Mouse (Mus musculus): ENCODE measurements at regions not wholly inside any gene's neighbourhood (a gene's known extent, or its start where the extent isn't known, plus 50 kb on each side); places are given as distances from the start of the nearest gene placed in this dataset.
"Not testable (repeated sequence)": the region's sequence is repeated elsewhere in the genome, so short reads cannot be mapped to it uniquely, and the experiment has no call there.

- Histone ChIP-seq H3K27ac (ENCODE audit: poor library complexity, severe bottlenecking) (no peak overlapping the region), H3K4me2 (no peak overlapping the region), H3K36me3 (no peaks in the 10 kb centered on the region), H3K9me3 (replicated peaks) (peaks cover 6% of the 10 kb centered on the region), H3K4me3 (no peak overlapping the region), H3K9ac (no peak overlapping the region), H3K27me3 (replicated peaks) (peaks cover 67% of the 10 kb centered on the region), H3K4me1 (replicated peaks) (no peaks in the 10 kb centered on the region)
- 3% methylated on average over 1 of the region's 1 CpGs for WGBS
- no peak for ATAC-seq (ENCODE audit: insufficient number of reproducible peaks, low FRiP score)
These were observed 132.8 kb upstream of the Adamts18 start for GRCm38 (mm10) chr8:113981339-113981738.

- Histone ChIP-seq H3K9ac (no peak overlapping the region), H3K27ac (ENCODE audit: poor library complexity, severe bottlenecking) (no peak overlapping the region), H3K36me3 (no peaks in the 10 kb centered on the region), H3K4me3 (no peak overlapping the region), H3K27me3 (replicated peaks) (peaks cover 56% of the 10 kb centered on the region), H3K4me2 (no peak overlapping the region), H3K9me3 (replicated peaks) (peaks cover 4% of the 10 kb centered on the region), H3K4me1 (replicated peaks) (no peaks in the 10 kb centered on the region)
- no peak for ATAC-seq (ENCODE audit: insufficient number of reproducible peaks, low FRiP score)
- 6% methylated on average over 10 of the region's 10 CpGs for WGBS
These were observed 136.3 kb upstream of the Adamts18 start for GRCm38 (mm10) chr8:113984845-113985244.

GRCm38 (mm10) chr8:113985471-113985870, 136.9 kb upstream of the Adamts18 start:
- Histone ChIP-seq H3K4me3 (no peak overlapping the region), H3K9me3 (replicated peaks) (no peaks in the 10 kb centered on the region), H3K9ac (no peak overlapping the region), H3K4me2 (no peak overlapping the region), H3K27me3 (replicated peaks) (peaks cover 53% of the 10 kb centered on the region), H3K36me3 (no peaks in the 10 kb centered on the region), H3K4me1 (replicated peaks) (no peaks in the 10 kb centered on the region), H3K27ac (ENCODE audit: poor library complexity, severe bottlenecking) (no peak overlapping the region)
- WGBS, result 50% methylated on average over 11 of the region's 11 CpGs
- no peak for ATAC-seq (ENCODE audit: insufficient number of reproducible peaks, low FRiP score)

GRCm38 (mm10) chr8:113985948-113986347, 137.4 kb upstream of the Adamts18 start:
- no peak overlapping the region for H3K4me2 ChIP-seq
- no peaks in the 10 kb centered on the region for H3K9me3 ChIP-seq (replicated peaks)
- no peaks in the 10 kb centered on the region for H3K36me3 ChIP-seq
- H3K9ac ChIP-seq, result no peak overlapping the region
- no peaks in the 10 kb centered on the region for H3K4me1 ChIP-seq (replicated peaks)
- no peak overlapping the region for H3K27ac ChIP-seq (ENCODE audit: poor library complexity, severe bottlenecking)
- 54% methylated on average over 7 of the region's 7 CpGs for WGBS
- ATAC-seq (ENCODE audit: insufficient number of reproducible peaks, low FRiP score), result no peak
- H3K4me3 ChIP-seq, result no peak overlapping the region
- peaks cover 55% of the 10 kb centered on the region for H3K27me3 ChIP-seq (replicated peaks)

- Histone ChIP-seq H3K36me3 (no peaks in the 10 kb centered on the region), H3K27me3 (replicated peaks) (peaks cover 15% of the 10 kb centered on the region; the same call in 1 of the 2 replicates), H3K4me2 (no peak overlapping the region), H3K27ac (ENCODE audit: poor library complexity, severe bottlenecking) (no peak overlapping the region), H3K4me1 (replicated peaks) (no peaks in the 10 kb centered on the region), H3K9me3 (replicated peaks) (no peaks in the 10 kb centered on the region), H3K9ac (no peak overlapping the region), H3K4me3 (no peak overlapping the region)
- ATAC-seq (ENCODE audit: insufficient number of reproducible peaks, low FRiP score), result no peak
- 86% methylated on average over 9 of the region's 9 CpGs for WGBS
These were observed 142.2 kb upstream of the Adamts18 start for GRCm38 (mm10) chr8:113990718-113991117.

- Histone ChIP-seq H3K4me2 (no peak overlapping the region), H3K4me3 (no peak overlapping the region), H3K27ac (ENCODE audit: poor library complexity, severe bottlenecking) (no peak overlapping the region), H3K27me3 (replicated peaks) (no peaks in the 10 kb centered on the region), H3K9ac (no peak overlapping the region), H3K9me3 (replicated peaks) (no peaks in the 10 kb centered on the region), H3K36me3 (no peaks in the 10 kb centered on the region), H3K4me1 (replicated peaks) (0 out of 2 replicates have a peak, but pooled peaks cover 3% of the 10 kb centered on the region)
- 51% methylated on average over 6 of the region's 6 CpGs for WGBS
- no peak for ATAC-seq (ENCODE audit: insufficient number of reproducible peaks, low FRiP score)
These were observed 134.5 kb upstream of the Nudt7 start for GRCm38 (mm10) chr8:113998881-113999280.

- H3K27ac ChIP-seq (ENCODE audit: poor library complexity, severe bottlenecking), result no peak overlapping the region
- no peaks in the 10 kb centered on the region for H3K36me3 ChIP-seq
- 0 out of 2 replicates have a peak, but pooled peaks cover 3% of the 10 kb centered on the region for H3K4me1 ChIP-seq (replicated peaks)
- no peak for ATAC-seq (ENCODE audit: insufficient number of reproducible peaks, low FRiP score)
- H3K4me2 ChIP-seq, result no peak overlapping the region
- no peak overlapping the region for H3K9ac ChIP-seq
- H3K9me3 ChIP-seq (replicated peaks), result no peaks in the 10 kb centered on the region
- no peak overlapping the region for H3K4me3 ChIP-seq
- no peaks in the 10 kb centered on the region for H3K27me3 ChIP-seq (replicated peaks)
- 83% methylated on average over 2 of the region's 2 CpGs for WGBS
These were observed 131.7 kb upstream of the Nudt7 start for GRCm38 (mm10) chr8:114001674-114002073.

GRCm38 (mm10) chr8:114004436-114004835, 128.9 kb upstream of the Nudt7 start:
- WGBS, result 71% methylated on average over 7 of the region's 7 CpGs
- Histone ChIP-seq H3K4me1 (replicated peaks) (0 out of 2 replicates have a peak, but pooled peaks cover 3% of the 10 kb centered on the region), H3K27me3 (replicated peaks) (0 out of 2 replicates have a peak, but pooled peaks cover 5% of the 10 kb centered on the region), H3K4me3 (no peak overlapping the region), H3K4me2 (no peak overlapping the region), H3K27ac (ENCODE audit: poor library complexity, severe bottlenecking) (no peak overlapping the region), H3K9me3 (replicated peaks) (no peaks in the 10 kb centered on the region), H3K9ac (no peak overlapping the region), H3K36me3 (no peaks in the 10 kb centered on the region)
- no peak for ATAC-seq (ENCODE audit: insufficient number of reproducible peaks, low FRiP score)

- Histone ChIP-seq H3K4me3 (no peak overlapping the region), H3K4me2 (no peak overlapping the region), H3K36me3 (no peaks in the 10 kb centered on the region), H3K9me3 (replicated peaks) (no peaks in the 10 kb centered on the region), H3K4me1 (replicated peaks) (no peaks in the 10 kb centered on the region), H3K9ac (no peak overlapping the region), H3K27ac (ENCODE audit: poor library complexity, severe bottlenecking) (no peak overlapping the region), H3K27me3 (replicated peaks) (0 out of 2 replicates have a peak, but pooled peaks cover 5% of the 10 kb centered on the region)
- no peak for ATAC-seq (ENCODE audit: insufficient number of reproducible peaks, low FRiP score)
- 80% methylated on average over 5 of the region's 5 CpGs for WGBS
These were observed 126.8 kb upstream of the Nudt7 start for GRCm38 (mm10) chr8:114006587-114006986.

GRCm38 (mm10) chr8:114007103-114007502, 126.3 kb upstream of the Nudt7 start:
- Histone ChIP-seq H3K36me3 (no peaks in the 10 kb centered on the region), H3K9me3 (replicated peaks) (no peaks in the 10 kb centered on the region), H3K27ac (ENCODE audit: poor library complexity, severe bottlenecking) (no peak overlapping the region), H3K4me2 (no peak overlapping the region), H3K27me3 (replicated peaks) (0 out of 2 replicates have a peak, but pooled peaks cover 5% of the 10 kb centered on the region), H3K9ac (no peak overlapping the region), H3K4me3 (no peak overlapping the region), H3K4me1 (replicated peaks) (no peaks in the 10 kb centered on the region)
- 77% methylated on average over 10 of the region's 10 CpGs for WGBS
- no peak for ATAC-seq (ENCODE audit: insufficient number of reproducible peaks, low FRiP score)

- H3K27me3 ChIP-seq (replicated peaks), result peaks cover 15% of the 10 kb centered on the region; the same call in 1 of the 2 replicates
- H3K4me3 ChIP-seq, result no peak overlapping the region
- H3K27ac ChIP-seq (ENCODE audit: poor library complexity, severe bottlenecking), result peak overlapping the region; percentile 75
- peak overlapping the region; percentile 17; the same call in 1 of the 2 replicates for H3K4me2 ChIP-seq
- H3K4me1 ChIP-seq (replicated peaks), result peaks cover 24% of the 10 kb centered on the region
- no peaks in the 10 kb centered on the region for H3K36me3 ChIP-seq
- 11% methylated on average over 5 of the region's 5 CpGs for WGBS
- ATAC-seq (ENCODE audit: insufficient number of reproducible peaks, low FRiP score), result peak; percentile 92
- H3K9ac ChIP-seq, result no peak overlapping the region
- H3K9me3 ChIP-seq (replicated peaks), result no peaks in the 10 kb centered on the region
These were observed 115.0 kb upstream of the Nudt7 start for GRCm38 (mm10) chr8:114018364-114018763.

GRCm38 (mm10) chr8:114030141-114030540, 103.2 kb upstream of the Nudt7 start:
- WGBS, result 91% methylated on average over 9 of the region's 9 CpGs
- ATAC-seq (ENCODE audit: insufficient number of reproducible peaks, low FRiP score); H3K36me3 ChIP-seq; H3K9ac ChIP-seq; H3K4me1 ChIP-seq (replicated peaks); H3K9me3 ChIP-seq (replicated peaks); H3K4me3 ChIP-seq; H3K4me2 ChIP-seq; H3K27me3 ChIP-seq (replicated peaks); H3K27ac ChIP-seq (ENCODE audit: poor library complexity, severe bottlenecking): not testable (repeated sequence)

Data from heart, embryonic 12.5 days (tissue).